Mouse (Mus musculus) ES-Bruce4 (cell line): ENCODE measurements around the gene Olfr560.

Experiments
- CTCF ChIP-seq: IDR thresholded peaks from one replicate; pipeline ENCODE4 v1.8.1; 2011; ENCODE audit warnings: low read depth, low read length
- EP300 ChIP-seq: IDR thresholded peaks from 2 replicates; pipeline ENCODE4 v1.6.1; 2011; ENCODE audit warnings: low read depth, low read length; ENCODE audit not compliant: insufficient read depth

- no peak for TF ChIP-seq CTCF
- TF ChIP-seq EP300, result no peak
These were observed 7.1 kb downstream of the Olfr560 start for GRCm38 (mm10) chr7:102752086-102752485.
